Mouse (Mus musculus) CD4-positive, CD25-positive, alpha-beta regulatory T cell, adult 2 months (primary cell): ENCODE data around the gene Sec14l1.

Experiments used
- DNase-seq: peaks from one replicate; pipeline ENCODE4 v3.0.0-alpha.2; 2012; ENCODE audit warnings: low read depth, low spot score

The Sec14l1 gene

GRCm38 (mm10) chr11:117127931-117128548, 13.1 kb downstream of the Sec14l1 start:
- no peak for DNase-seq

DNA sequence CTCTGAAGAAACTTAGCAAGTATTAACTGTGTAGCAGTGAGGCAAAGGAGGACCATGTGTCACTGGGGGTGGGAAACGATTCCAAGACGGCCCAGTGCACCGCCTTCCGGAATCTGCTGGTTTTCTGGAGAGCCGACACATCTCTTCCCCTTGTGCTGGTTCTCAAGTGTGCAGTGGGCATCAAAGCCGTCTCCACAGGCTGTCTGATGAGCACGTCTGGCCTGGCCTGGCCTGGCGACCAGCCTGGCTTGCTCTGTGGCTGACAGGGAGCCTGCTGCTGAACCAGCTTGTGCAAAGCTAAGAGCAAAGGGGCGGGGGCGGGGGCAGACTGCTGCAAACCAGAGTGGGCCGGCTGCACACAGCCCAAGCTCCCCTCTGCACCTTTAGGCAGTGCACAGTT, 14.5 kb downstream of the Sec14l1 start:
- DNase-seq, result no peak

DNA sequence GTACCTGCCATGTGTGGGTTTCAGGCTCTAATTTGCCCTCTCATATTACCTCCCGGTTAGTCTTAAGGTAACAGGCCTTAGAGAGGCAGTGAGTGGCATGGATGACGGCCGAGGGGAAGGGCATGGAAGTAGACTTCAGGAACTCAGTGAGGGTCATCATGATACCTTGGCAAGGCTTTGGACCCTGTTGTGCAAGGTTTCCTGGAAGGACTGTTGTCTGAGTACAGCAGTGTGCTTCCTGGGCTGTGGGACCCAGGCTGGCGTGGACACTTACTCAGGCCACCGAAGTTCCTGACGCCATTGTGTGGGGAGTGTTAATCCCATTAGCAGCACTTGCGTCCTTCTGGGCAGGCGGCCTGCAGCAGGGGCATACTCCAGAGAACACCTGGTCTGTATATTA, 15.1 kb downstream of the Sec14l1 start:
- no peak for DNase-seq

GRCm38 (mm10) chr11:117130888-117131287, 15.9 kb downstream of the Sec14l1 start:
- no peak for DNase-seq

GRCm38 (mm10) chr11:117131450-117131849, 16.5 kb downstream of the Sec14l1 start:
- no peak for DNase-seq

DNA sequence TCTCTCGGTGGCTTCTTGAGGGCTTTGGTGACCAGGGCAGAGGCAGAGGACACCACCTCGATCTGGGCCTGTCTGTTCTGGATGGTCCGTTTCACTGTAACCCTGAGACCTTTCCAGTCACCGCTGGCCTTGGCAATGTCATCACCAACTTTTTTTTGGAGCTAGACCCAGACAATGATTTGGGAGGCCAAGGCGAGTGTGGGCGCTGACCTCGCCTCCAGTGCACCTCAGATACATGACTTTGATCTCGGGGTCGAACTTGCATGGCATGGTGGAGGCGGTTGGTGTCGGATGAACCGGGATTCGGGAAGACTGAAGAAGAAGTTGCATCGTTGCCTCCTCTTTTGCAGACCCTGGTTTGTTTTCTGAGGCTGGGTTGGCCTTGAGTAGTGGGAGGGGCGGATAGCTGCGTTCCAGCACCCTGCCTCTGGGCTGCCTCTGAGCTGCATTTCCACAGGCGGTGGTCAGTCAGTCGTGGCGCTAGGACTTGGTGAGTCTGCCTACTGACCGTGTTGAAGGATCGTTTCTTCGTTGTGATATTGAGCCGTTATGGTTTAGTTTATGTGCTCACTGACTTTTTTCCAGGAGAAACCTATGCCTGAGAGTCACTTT, 19.9 kb downstream of the Sec14l1 start:
- DNase-seq, result no peak

GRCm38 (mm10) chr11:117135457-117136290, 20.7 kb downstream of the Sec14l1 start:
- no peak for DNase-seq

DNA sequence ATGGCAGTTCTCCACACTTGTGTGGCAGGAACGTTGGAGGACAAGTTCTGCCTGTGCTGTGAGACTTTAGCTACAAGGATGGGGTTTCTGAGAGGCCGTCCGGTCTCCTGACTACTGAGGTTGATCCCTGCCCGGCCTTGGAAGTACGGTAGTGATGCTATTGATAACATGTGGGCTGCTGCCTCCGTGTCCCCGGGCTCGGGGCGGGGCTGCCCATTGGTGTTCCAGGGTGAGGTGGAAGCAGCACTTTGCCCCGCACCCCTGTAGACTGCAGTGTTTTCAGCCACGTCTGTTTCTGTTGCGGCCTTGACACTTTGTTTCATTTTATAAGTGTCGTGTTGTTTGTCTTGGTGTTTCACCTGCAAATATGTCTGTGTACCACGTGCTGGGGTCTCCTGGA, 21.9 kb downstream of the Sec14l1 start:
- DNase-seq, result no peak

- no peak for DNase-seq
Observed at GRCm38 (mm10) chr11:117138213-117138761, 23.3 kb downstream of the Sec14l1 start.

GRCm38 (mm10) chr11:117138795-117139463, 24.0 kb downstream of the Sec14l1 start:
- DNase-seq, result no peak

GRCm38 (mm10) chr11:117141376-117142001, 26.5 kb downstream of the Sec14l1 start:
- DNase-seq, result no peak

- no peak for DNase-seq
Observed at GRCm38 (mm10) chr11:117142507-117142906, 27.5 kb downstream of the Sec14l1 start.

DNA sequence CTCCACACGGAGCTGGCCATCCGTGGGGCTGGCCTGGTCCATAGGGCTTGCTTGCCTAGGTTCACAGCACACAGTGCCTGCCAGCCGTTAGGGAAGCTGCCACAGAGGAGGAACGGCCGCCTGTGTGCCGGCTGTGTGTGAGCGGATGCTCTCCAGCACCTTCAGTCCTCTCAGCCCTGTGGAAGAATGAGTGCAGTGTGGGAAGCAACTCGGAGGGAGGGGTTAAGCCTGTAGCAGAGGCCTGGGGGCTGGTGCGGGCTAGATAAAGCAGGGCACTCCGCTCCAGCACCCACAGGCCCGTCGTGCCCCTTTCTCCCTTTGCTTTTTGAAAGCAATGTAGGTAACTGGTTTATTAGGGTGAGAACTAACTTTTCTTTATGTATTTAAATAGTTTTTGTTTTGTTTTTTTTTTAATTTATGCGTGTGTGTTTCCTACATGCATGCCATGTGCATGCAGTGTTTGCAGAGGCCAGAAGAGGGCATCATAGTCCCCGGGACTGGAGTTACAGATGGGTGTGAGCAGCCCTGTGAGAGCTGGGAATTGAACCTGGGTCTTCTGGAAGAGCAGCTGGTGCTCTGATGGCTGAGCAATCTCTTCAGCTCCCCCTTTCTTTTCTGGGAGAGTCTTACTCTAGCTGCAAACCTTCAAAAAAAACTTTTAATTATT, 30.6 kb downstream of the Sec14l1 start:
- peak; percentile 17 for DNase-seq

DNA sequence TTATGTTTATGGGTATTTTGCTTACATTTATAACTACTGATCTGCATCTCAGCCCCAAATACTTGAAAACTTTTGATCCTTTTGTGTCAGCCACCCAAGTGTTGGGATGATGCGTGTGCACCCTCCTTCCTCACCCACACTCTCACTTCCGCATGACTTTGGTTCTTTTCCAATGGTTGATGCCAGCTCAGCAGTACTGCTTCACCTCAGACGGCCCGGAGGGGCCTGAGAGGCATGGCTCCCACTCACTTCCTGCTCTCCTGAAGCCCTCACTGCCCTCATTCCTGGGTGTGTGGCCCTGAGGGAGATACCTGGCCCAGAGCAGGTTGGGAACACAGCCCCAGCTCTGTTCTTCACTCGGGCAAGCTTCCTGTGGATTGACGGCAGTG, 31.1 kb downstream of the Sec14l1 start:
- DNase-seq, result no peak

GRCm38 (mm10) chr11:117146776-117147536, 32.0 kb downstream of the Sec14l1 start:
- no peak for DNase-seq

DNA sequence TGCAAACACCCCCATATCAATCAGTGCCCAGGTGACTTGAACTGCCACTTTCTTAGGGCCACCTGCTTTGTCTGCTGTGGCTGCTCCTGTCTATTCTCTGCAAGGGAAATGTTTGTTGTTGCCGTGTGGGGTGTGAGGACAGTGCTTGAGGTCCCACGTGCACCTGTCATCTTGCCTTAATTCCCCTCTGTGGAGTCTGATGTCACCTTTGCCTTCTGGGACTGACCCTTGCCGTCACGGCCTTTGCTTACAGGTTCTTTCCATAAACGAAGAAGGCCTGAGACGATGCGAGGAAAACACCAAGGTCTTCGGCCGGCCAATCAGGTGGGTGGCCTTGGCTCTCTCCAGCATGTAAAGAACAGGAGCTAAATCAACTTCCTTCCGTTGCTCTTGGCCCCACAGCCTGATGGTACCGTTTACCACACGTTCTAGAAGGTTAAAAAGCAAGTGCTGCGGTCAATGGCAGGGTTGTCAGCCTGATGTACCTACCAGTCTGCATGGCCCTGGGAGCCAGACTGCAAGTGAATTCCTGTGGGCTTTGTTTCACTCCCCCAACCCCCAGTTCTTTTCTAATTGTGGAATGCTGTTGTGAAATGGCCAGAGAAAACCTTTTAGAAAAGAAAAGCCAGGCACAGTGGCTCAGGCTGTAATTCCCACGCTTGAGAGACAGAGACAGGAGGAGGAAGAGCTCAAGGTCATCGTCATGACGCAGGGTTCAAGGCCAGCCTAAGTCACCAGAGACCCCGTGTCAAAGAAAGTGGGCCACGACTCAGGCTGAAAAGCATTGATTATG, 34.1 kb downstream of the Sec14l1 start:
- DNase-seq, result no peak

GRCm38 (mm10) chr11:117150467-117150966, 35.5 kb downstream of the Sec14l1 start:
- no peak for DNase-seq

- DNase-seq, result no peak
Observed at GRCm38 (mm10) chr11:117151461-117151860, 36.5 kb downstream of the Sec14l1 start.

DNA sequence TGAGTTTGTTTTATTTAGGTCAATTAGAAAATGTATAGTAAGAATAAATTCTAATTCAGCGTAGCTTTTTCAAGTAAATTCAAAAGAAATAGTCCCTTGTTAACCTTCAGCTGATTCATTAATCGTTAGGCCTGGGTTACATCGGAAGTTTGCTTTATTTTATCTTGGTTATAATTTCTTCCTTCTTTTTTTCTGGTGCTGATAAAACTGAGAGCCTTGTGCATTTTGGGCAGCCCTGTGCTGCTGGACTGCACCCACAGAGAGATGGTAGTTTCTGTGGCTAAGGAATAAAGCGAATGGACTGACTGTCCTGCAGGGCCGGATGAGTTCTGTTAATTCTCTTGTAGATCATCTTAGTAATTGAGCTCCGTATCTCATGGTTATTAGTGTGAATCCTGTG, 37.6 kb downstream of the Sec14l1 start:
- DNase-seq, result no peak
